Mouse (Mus musculus) embryonic facial prominence, embryonic 11.5 days (tissue): ENCODE measurements around the gene Hrasls5. TPM values are rescaled to one million over a fixed set of nuclear protein-coding genes. Genes with fewer than 3 reads are reported as not detected.

Experiments
- ATAC-seq: fragments of 200-750 bp; cut with Nextera tagmentation; replicated peaks from 2 replicates; pipeline ENCODE4 v1.8.0; 2017; ENCODE audit warnings: low read depth; ENCODE audit not compliant: insufficient number of reproducible peaks, low FRiP score, low TSS enrichment
- DNase-seq: peaks from one replicate; pipeline ENCODE4 v3.0.0-alpha.2; 2015; ENCODE audit warnings: low spot score
- H3K27ac ChIP-seq: fragments of 300-500 bp; sonication (generic); replicated peaks from 2 replicates; pipeline ENCODE4 v1.5.1; 2014; ENCODE audit warnings: mild to moderate bottlenecking, low read depth, low read length, control low read depth
- H3K27me3 ChIP-seq: fragments of 300-500 bp; sonication (generic); 2 replicates; pipeline ENCODE4 v1.6.1; 2014; ENCODE audit warnings: mild to moderate bottlenecking, low read length, moderate library complexity, mixed read lengths; ENCODE audit not compliant: control insufficient read depth, insufficient read depth
- H3K36me3 ChIP-seq: fragments of 300-500 bp; sonication (generic); replicated peaks from 2 replicates; pipeline ENCODE4 v1.6.1; 2014; ENCODE audit warnings: low read depth, mild to moderate bottlenecking, low read length, moderate library complexity, mixed read lengths; ENCODE audit not compliant: control insufficient read depth, insufficient read depth
- H3K4me1 ChIP-seq: fragments of 300-500 bp; sonication (generic); 2 replicates; pipeline ENCODE4 v1.6.1; 2014; ENCODE audit warnings: low read length, mixed read lengths; ENCODE audit not compliant: control insufficient read depth, insufficient read depth
- H3K4me2 ChIP-seq: fragments of 300-500 bp; sonication (generic); 2 replicates; pipeline ENCODE4 v1.6.1; 2014; ENCODE audit warnings: low read depth, mild to moderate bottlenecking, control low read depth, low read length, moderate library complexity
- H3K4me3 ChIP-seq: fragments of 300-500 bp; sonication (generic); 2 replicates; pipeline ENCODE4 v1.5.1; 2014; ENCODE audit warnings: low read depth, low read length, control low read depth
- H3K9ac ChIP-seq: fragments of 300-500 bp; sonication (generic); replicated peaks from 2 replicates; pipeline ENCODE4 v1.6.1; 2014; ENCODE audit warnings: mild to moderate bottlenecking, control low read depth, low read length
- H3K9me3 ChIP-seq: fragments of 300-500 bp; sonication (generic); replicated peaks from 2 replicates; pipeline ENCODE4 v1.6.1; 2016; ENCODE audit warnings: mild to moderate bottlenecking, low read length, inconsistent platforms, mixed read lengths; ENCODE audit not compliant: control insufficient read depth
- WGBS: fragments of 180-500 bp; shearing (Covaris S2); extraction: QIAGEN DNeasy Blood & Tissue Kit; methylation state at CpG from one replicate; pipeline ENCODE4 v1.1.7; 2014; 5-methylcytosine and 5-hydroxymethylcytosine counted together
- polyA plus RNA-seq: library from polyadenylated mRNA; unstranded; fragments of >200 nt; fragmentation: Nextera tagmentation; extraction: Ambion mirVana; gene quantifications from 2 replicates; pipeline ENCODE4 v1.2.1, GENCODE M21; 2014

The Hrasls5 gene
- polyA plus RNA-seq: not detected in 2 replicates

GRCm38 (mm10) chr19:7611942-7612757 is at the start of gene Hrasls5:
Hrasls5 (plus strand) TSS chr19:7612541.
- peaks cover 7% of the 10 kb centered on the region for H3K27me3 ChIP-seq
- 0 out of 2 replicates have a peak, but pooled peaks have one; percentile 55 for ATAC-seq
- H3K4me1 ChIP-seq: peaks cover under 1% of the 10 kb centered on the region; the same call in 1 of the 2 replicates
- H3K4me2 ChIP-seq: peak within 1 kb of the TSS; percentile 95
- peak within 1 kb of the TSS; percentile 54 for H3K9ac ChIP-seq
- no peaks in the 10 kb centered on the region for H3K36me3 ChIP-seq
- peak within 1 kb of the TSS; percentile 43 for H3K4me3 ChIP-seq
- H3K9me3 ChIP-seq: no peaks in the 10 kb centered on the region
- WGBS: 3% methylated on average over 54 of the region's 54 CpGs
- H3K27ac ChIP-seq: no peak within 1 kb of the TSS
- peak; percentile 35 for DNase-seq

GRCm38 (mm10) chr19:7562601-7563129 is 49.7 kb upstream of the Hrasls5 start:
- H3K9ac ChIP-seq: no peak overlapping the region
- no peak for DNase-seq
- ATAC-seq: no peak

DNA sequence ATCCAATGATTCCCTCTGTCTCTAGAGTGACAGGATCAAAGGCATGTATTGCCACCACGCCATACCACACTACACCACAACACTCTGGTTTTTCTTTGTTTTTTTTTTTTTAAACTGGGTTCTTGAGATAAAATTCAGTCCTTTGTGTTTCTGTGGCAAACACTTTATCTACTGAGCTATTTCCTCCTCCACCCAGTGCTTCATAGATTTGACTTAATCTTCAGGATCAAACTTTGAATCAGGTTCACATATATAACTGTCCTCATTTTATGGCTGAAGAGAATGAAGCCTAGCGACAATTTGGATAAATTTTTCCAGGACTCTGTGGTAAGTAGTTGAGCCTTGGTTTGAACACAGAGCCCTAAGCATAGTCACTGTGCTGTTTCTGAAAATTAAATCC is 48.7 kb upstream of the Hrasls5 start:
- no peaks in the 10 kb centered on the region for H3K9me3 ChIP-seq
- no peaks in the 10 kb centered on the region for H3K27me3 ChIP-seq
- H3K4me2 ChIP-seq: no peak overlapping the region
- no peak overlapping the region for H3K27ac ChIP-seq
- 77% methylated on average over 2 of the region's 2 CpGs for WGBS
- no peak for DNase-seq
- peaks cover 4% of the 10 kb centered on the region; the same call in 1 of the 2 replicates for H3K4me1 ChIP-seq
- no peak overlapping the region for H3K9ac ChIP-seq
- no peak overlapping the region for H3K4me3 ChIP-seq
- no peak for ATAC-seq
- H3K36me3 ChIP-seq: no peaks in the 10 kb centered on the region

More at GRCm38 (mm10) chr19:7562601-7563129, 49.7 kb upstream of the Hrasls5 start:
- WGBS: 79% methylated on average over 10 of the region's 10 CpGs
- Histone ChIP-seq H3K27me3 (no peaks in the 10 kb centered on the region), H3K9me3 (no peaks in the 10 kb centered on the region), H3K36me3 (no peaks in the 10 kb centered on the region), H3K4me2 (no peak overlapping the region), H3K4me3 (no peak overlapping the region), H3K27ac (no peak overlapping the region), H3K4me1 (peaks cover 2% of the 10 kb centered on the region; the same call in 1 of the 2 replicates)

DNA sequence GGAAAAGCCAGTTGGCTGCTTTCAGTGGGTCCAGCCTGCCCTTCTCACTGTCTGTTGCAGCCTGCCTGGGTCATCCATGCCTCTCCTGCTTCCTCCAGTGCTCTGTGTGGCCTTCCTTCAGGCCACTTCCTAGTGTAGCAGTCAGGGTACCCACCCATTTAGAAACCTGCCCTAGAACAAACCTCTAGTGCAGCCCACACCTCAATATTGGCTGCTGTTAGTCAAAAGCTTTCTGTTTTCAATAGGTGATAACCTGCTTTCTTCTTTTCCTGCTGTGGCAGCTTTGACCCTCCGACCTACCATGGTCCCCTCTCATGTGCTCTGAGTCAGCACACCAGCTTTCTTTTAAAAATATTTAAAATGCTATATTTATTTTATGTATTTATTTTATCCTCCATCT is 47.9 kb upstream of the Hrasls5 start:
- WGBS: 87% methylated on average over 1 of the region's 1 CpGs

GRCm38 (mm10) chr19:7566826-7567225 is 45.5 kb upstream of the Hrasls5 start:
- no peak overlapping the region for H3K4me3 ChIP-seq
- 41% methylated on average over 3 of the region's 3 CpGs for WGBS
- no peak for DNase-seq
- no peaks in the 10 kb centered on the region for H3K9me3 ChIP-seq
- H3K36me3 ChIP-seq: no peaks in the 10 kb centered on the region
- H3K27ac ChIP-seq: no peak overlapping the region
- ATAC-seq: no peak
- H3K4me2 ChIP-seq: no peak overlapping the region
- H3K9ac ChIP-seq: no peak overlapping the region
- peaks cover 5% of the 10 kb centered on the region; the same call in 1 of the 2 replicates for H3K4me1 ChIP-seq
- H3K27me3 ChIP-seq: no peaks in the 10 kb centered on the region

More for the DNA sequence above, 47.9 kb upstream of the Hrasls5 start:
- H3K9ac ChIP-seq: no peak overlapping the region
- DNase-seq (no peak), ATAC-seq (no peak)
- H3K9me3 ChIP-seq: no peaks in the 10 kb centered on the region
- no peak overlapping the region for H3K27ac ChIP-seq
- H3K4me3 ChIP-seq: no peak overlapping the region
- no peaks in the 10 kb centered on the region for H3K27me3 ChIP-seq
- peaks cover 5% of the 10 kb centered on the region; the same call in 1 of the 2 replicates for H3K4me1 ChIP-seq
- H3K36me3 ChIP-seq: no peaks in the 10 kb centered on the region
- H3K4me2 ChIP-seq: no peak overlapping the region

- Histone ChIP-seq H3K9me3 (no peaks in the 10 kb centered on the region), H3K36me3 (no peaks in the 10 kb centered on the region), H3K4me2 (no peak overlapping the region), H3K4me3 (no peak overlapping the region), H3K4me1 (peaks cover 5% of the 10 kb centered on the region; the same call in 1 of the 2 replicates), H3K9ac (no peak overlapping the region), H3K27ac (peak overlapping the region; percentile 73), H3K27me3 (no peaks in the 10 kb centered on the region)
- 22% methylated on average over 3 of the region's 3 CpGs for WGBS
- DNase-seq (peak; percentile 84), ATAC-seq (peak; percentile 82)
Measured at GRCm38 (mm10) chr19:7568364-7568763, 44.0 kb upstream of the Hrasls5 start.

- 88% methylated on average over 5 of the region's 5 CpGs for WGBS
- DNase-seq: no peak
- Histone ChIP-seq H3K36me3 (no peaks in the 10 kb centered on the region), H3K9ac (no peak overlapping the region), H3K4me2 (no peak overlapping the region), H3K9me3 (no peaks in the 10 kb centered on the region), H3K27ac (no peak overlapping the region), H3K4me3 (no peak overlapping the region), H3K27me3 (no peaks in the 10 kb centered on the region), H3K4me1 (peaks cover 5% of the 10 kb centered on the region; the same call in 1 of the 2 replicates)
- no peak for ATAC-seq
Measured at GRCm38 (mm10) chr19:7569650-7570049, 42.7 kb upstream of the Hrasls5 start.

- H3K4me3 ChIP-seq: no peak overlapping the region
- H3K4me2 ChIP-seq: no peak overlapping the region
- H3K36me3 ChIP-seq: no peaks in the 10 kb centered on the region
- no peak overlapping the region for H3K9ac ChIP-seq
- no peak overlapping the region for H3K27ac ChIP-seq
- no peaks in the 10 kb centered on the region for H3K27me3 ChIP-seq
- H3K9me3 ChIP-seq: no peaks in the 10 kb centered on the region
- no peak for DNase-seq
- ATAC-seq: no peak
- 81% methylated on average over 1 of the region's 1 CpGs for WGBS
- H3K4me1 ChIP-seq: no peaks in the 10 kb centered on the region
Measured at GRCm38 (mm10) chr19:7576180-7576579, 36.2 kb upstream of the Hrasls5 start.
